Mouse (Mus musculus) CH12F3 (cell line): ENCODE results near the gene Ssbp1.

ENCODE experiments used
- in situ Hi-C: fragments of 300-500 bp; cut with MboI; formaldehyde crosslinking; loops from 2 replicates; pipeline ENCODE4 v1.14.3; 2020; ENCODE audit warnings: low sequenced_read_pairs

The Ssbp1 gene

DNA sequence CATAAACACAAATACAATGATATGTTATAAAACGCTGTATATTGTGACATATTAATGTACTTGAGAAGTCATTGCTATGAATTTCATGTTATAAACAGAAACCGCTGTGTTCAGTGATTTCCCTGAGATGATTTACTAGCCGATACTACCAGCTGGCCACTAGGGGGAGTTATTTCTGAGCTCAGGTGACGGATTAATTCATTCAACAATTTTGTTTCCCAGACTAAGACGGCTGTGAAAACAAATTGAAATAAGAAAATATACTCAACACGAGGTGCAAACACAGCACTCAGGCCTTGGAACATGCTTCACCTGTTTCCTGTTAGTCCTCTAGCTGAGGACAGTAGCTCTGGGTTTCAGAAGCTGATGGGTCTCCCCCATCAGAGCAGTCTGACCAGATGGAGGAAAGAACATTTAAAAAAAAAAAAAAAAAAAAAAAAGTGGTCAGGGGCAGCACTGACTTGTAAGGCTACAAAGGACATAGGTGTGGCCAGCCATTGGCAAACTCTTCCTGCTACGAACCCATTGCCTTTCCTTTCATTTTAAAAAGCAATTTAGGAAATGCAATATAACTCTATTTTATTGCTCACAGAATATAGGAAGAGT, 16.6 kb upstream of the Ssbp1 start:
- in situ Hi-C loops: no loop called here

DNA sequence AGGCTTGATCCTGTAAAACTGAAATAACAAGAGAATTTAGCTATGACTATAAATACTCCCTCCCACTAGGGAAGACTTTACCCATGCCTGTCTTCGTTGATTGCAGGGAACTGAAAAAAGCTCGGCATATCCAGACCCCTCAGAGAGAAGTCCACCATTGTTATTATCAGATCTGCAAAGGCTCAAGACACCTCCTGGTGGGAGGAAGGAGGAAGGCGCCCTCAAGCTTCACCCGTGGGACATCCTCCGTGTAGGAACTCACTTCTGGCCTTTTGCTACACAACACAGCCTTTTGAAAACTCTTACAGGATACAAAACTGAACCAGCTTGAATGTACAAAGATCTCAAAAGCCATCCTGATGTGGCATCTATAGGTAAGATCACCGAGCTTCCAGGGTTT, 5.4 kb upstream of the Ssbp1 start:
- in situ Hi-C loops: no loop called here

DNA sequence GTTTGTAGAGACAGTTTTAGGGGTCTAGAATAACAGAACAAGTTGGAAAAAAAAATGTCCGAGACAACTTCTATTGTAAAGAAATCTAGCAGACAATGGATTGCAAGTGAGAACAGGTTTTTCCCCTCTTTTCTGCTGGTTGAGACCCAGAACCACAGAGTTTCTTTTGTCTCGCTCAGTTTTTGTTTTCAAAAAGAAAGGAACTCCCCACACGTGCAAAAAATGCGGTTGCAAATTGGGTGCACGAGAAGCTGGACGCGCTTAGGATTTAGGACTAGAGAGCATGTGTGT, 513 bp downstream of the Ssbp1 start:
- in situ Hi-C loops: no loop called here

DNA sequence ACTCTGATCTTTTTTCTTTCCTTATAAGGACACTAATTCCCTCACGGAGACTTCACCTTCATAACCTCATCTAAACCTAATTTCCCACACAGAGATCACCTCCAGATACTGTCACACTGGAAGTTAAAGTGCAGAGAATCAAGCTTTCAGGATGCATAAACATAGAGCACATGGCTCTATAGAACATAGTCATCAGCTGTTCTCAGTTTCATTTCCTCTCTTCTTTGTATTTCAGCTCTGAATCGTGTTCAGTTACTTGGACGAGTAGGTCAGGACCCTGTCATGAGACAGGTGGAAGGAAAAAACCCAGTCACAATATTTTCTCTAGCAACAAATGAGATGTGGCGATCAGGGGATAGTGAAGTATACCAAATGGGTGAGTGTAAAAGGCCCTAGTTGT, 5.0 kb downstream of the Ssbp1 start:
- in situ Hi-C loops: no loop called here

DNA sequence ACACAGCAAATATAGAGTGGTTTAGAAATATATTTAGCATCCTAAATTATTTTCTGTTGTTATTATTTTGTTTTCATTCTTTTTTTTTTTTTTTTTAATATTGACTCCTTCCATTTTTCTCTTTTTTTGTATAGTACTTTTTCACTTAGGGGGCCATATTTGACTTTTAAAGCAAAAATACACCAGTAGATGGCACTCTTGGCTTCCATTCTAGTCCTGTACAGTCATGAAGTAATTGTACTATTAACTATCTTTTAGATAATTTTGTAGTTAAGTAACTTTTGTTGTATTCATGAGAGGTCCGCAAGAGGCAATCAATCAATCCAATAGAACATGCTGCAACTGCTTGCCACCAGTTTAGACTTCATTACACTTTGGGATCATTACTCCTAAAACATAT, 8.6 kb downstream of the Ssbp1 start:
- in situ Hi-C loops: loop anchor here (10.0 kb wide), 1 partner anchor 195 kb away; no protein-coding TSS in a partner anchor

DNA sequence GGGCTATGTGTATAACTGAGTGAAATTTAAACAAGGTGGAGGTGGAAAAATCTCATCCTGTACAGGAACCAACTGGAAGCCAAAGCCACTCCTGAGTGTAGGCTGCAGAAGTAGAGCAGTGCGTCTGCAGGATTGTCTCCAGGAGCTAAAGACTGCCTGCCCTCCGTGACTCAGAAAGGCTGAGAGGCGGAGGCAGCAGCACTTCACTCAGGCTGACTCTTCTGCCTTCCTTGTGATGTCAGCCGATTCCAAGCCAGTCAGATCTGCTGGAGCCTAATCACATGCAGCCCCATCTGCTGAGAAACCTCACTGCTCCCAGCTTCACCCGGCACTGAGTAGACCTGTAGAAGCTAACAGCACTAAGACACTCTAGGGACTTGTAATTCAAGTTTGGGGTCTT, 11.2 kb downstream of the Ssbp1 start:
- in situ Hi-C loops: loop anchor here (10.0 kb wide), 1 partner anchor 192 kb away; no protein-coding TSS in a partner anchor

DNA sequence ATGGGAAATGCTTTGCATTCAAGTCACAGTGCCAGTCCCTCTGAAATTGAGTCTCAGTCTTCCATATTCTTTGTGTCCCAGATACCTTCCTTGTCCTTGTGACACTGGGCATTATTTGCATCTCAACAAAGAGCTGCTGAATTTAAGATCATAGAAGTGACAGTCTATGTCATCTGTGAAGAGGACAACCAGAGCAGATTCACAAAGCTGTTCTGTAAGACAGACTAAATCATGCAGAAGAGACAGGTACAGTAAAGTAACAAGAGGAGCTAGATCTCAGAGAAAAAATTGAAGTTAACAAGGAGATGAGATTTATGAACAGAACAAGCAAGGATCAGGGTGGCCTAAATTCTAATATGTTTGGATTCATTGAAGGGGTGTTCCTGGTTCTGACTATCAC, 19.8 kb downstream of the Ssbp1 start, which contains the start of gene Tas2r137:
Tas2r137 (plus strand) TSS at position 301 of the 400 bp plus-strand sequence.
- in situ Hi-C loops: no loop called here

DNA sequence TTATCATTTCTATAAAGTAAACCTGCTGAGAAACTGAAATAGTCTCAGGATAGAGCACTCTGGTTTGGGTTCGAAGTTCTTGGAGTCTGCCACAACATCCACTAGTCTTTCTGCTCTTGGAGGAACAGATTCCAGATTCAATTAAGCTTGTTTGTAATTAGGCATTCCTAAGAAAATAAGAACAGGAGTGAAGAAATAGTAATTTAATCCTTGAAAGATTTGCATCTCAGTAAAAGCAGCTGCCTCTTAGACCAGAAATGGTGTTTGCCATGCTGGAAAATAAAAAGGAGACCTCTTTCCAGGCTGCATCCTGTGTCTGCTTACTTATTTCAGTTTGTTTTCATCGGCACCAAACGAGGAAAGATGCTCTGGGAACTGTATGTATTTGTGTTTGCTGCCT, 22.1 kb downstream of the Ssbp1 start, which contains the start of gene Tas2r108:
Tas2r108 (plus strand) TSS at position 301 of the 400 bp plus-strand sequence.
- in situ Hi-C loops: no loop called here

DNA sequence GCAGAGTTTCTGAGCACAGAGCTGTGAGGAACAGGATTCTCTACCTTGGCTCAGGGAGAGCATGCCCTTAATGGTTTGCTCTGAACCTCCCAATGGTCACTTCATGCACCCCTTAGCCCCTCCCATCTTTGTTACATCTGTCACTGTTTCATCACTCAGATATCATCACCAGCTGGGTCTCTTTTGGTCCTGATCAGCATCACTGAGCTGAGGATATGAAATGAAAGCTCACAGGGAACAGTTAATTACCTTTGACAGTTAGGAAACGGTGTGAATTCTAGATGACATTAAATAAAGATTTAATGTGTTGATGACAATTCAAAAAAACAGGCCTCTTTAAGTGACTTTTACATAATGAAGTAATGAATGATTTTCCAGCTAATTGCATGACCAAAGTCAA, 48.3 kb downstream of the Ssbp1 start, which contains the start of gene Prss37:
Prss37 (minus strand) TSS at position 101 of the 400 bp plus-strand sequence.
- in situ Hi-C loops: no loop called here
